Mouse (Mus musculus) stomach, postnatal 0 days (tissue): ENCODE measurements at regions not wholly inside any gene's neighbourhood (a gene's known extent, or its start where the extent isn't known, plus 50 kb on each side); places are given as distances from the start of the nearest gene placed in this dataset.

Experiments
- ATAC-seq: fragments of 200-750 bp; cut with Nextera tagmentation; 2 replicates; pipeline ENCODE4 v1.8.0; 2017; ENCODE audit not compliant: low FRiP score, low TSS enrichment
- DNase-seq: peaks from one replicate; pipeline ENCODE4 v3.0.0-alpha.2; 2016; ENCODE audit warnings: low spot score
- H3K27ac ChIP-seq: fragments of 300-500 bp; sonication (generic); replicated peaks from 2 replicates; pipeline ENCODE4 v1.5.1; 2014; ENCODE audit warnings: mild to moderate bottlenecking, control low read depth
- H3K27me3 ChIP-seq: fragments of 300-500 bp; sonication (generic); 2 replicates; pipeline ENCODE4 v1.6.1; 2014; ENCODE audit warnings: low read length; ENCODE audit not compliant: control insufficient read depth, insufficient read depth
- H3K36me3 ChIP-seq: fragments of 300-500 bp; sonication (generic); 2 replicates; pipeline ENCODE4 v1.6.1; 2014; ENCODE audit warnings: low read length, mixed read lengths; ENCODE audit not compliant: control insufficient read depth, insufficient read depth
- H3K4me1 ChIP-seq: fragments of 300-500 bp; sonication (generic); replicated peaks from 2 replicates; pipeline ENCODE4 v1.6.1; 2014; ENCODE audit warnings: antibody characterized with exemption; ENCODE audit not compliant: control insufficient read depth, insufficient read depth
- H3K4me2 ChIP-seq: fragments of 300-500 bp; sonication (generic); replicated peaks from 2 replicates; pipeline ENCODE4 v1.6.1; 2014; ENCODE audit warnings: low read depth, mild to moderate bottlenecking, control low read depth, moderate library complexity
- H3K4me3 ChIP-seq: fragments of 300-500 bp; sonication (generic); 2 replicates; pipeline ENCODE4 v1.5.1; 2014; ENCODE audit warnings: low read depth, low read length, control low read depth
- H3K9ac ChIP-seq: fragments of 300-500 bp; sonication (generic); 2 replicates; pipeline ENCODE4 v1.6.1; 2014; ENCODE audit warnings: mild to moderate bottlenecking, low read length, control low read depth, mixed read lengths
- H3K9me3 ChIP-seq: fragments of 300-500 bp; sonication (generic); 2 replicates; pipeline ENCODE4 v1.6.1; 2016; ENCODE audit warnings: low read length; ENCODE audit not compliant: control insufficient read depth
- CTCF ChIP-seq: IDR thresholded peaks from 2 replicates; pipeline ENCODE4 v1.5.1; 2016; ENCODE audit warnings: antibody characterized with exemption, low read depth, mild to moderate bottlenecking, moderate library complexity
- EP300 ChIP-seq: optimal IDR thresholded peaks from 2 replicates; pipeline ENCODE3; 2016; ENCODE audit warnings: antibody characterized with exemption
- WGBS: fragments of 180-500 bp; shearing (Covaris S2); extraction: QIAGEN DNeasy Blood & Tissue Kit; methylation state at CpG from one replicate; pipeline ENCODE4 v1.1.7; 2014; 5-methylcytosine and 5-hydroxymethylcytosine counted together

- TF ChIP-seq EP300 (no peak), CTCF (no peak)
- DNase-seq = no peak
- no peak for ATAC-seq
- Histone ChIP-seq H3K27me3 (no peaks in the 10 kb centered on the region), H3K36me3 (no peaks in the 10 kb centered on the region), H3K4me2 (no peak overlapping the region), H3K9ac (no peak overlapping the region), H3K4me3 (no peak overlapping the region), H3K27ac (no peak overlapping the region), H3K4me1 (no peaks in the 10 kb centered on the region), H3K9me3 (no peaks in the 10 kb centered on the region)
- WGBS = 56% methylated on average over 7 of the region's 7 CpGs
Observed at GRCm38 (mm10) chr7:36526148-36526547, 171.8 kb upstream of the Tshz3 start.

DNA sequence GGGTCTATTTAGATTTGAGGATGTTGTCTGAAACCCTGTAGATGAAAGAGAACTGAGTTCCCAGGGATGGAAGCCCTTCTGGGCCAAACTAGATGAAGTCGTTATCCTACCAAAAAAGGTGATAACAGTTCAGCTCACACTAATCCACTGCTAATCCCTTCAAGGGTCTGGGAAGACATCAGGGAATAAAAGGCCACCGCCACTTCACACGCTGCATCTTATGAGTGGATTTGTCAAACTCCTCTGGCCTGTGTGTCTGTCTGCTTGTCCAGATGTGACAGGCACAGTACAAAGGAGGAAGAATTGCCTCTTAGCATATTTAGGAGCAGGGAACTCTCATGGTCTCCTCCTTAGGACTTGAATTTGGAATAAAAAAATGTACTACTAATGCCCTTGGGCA, 171.2 kb upstream of the Tshz3 start:
- DNase-seq = no peak
- Histone ChIP-seq H3K4me2 (no peak overlapping the region), H3K4me3 (no peak overlapping the region), H3K9ac (no peak overlapping the region), H3K27ac (no peak overlapping the region), H3K27me3 (no peaks in the 10 kb centered on the region), H3K4me1 (no peaks in the 10 kb centered on the region), H3K9me3 (no peaks in the 10 kb centered on the region), H3K36me3 (no peaks in the 10 kb centered on the region)
- TF ChIP-seq CTCF (no peak), EP300 (no peak)
- no peak for ATAC-seq
- 65% methylated on average over 3 of the region's 3 CpGs for WGBS

- TF ChIP-seq CTCF (no peak), EP300 (no peak)
- ATAC-seq (no peak), DNase-seq (no peak)
- Histone ChIP-seq H3K4me1 (no peaks in the 10 kb centered on the region), H3K4me2 (no peak overlapping the region), H3K36me3 (no peaks in the 10 kb centered on the region), H3K27ac (no peak overlapping the region), H3K27me3 (no peaks in the 10 kb centered on the region), H3K4me3 (no peak overlapping the region), H3K9ac (no peak overlapping the region), H3K9me3 (no peaks in the 10 kb centered on the region)
- 55% methylated on average over 15 of the region's 15 CpGs for WGBS
Observed at GRCm38 (mm10) chr7:36529504-36530065, 168.3 kb upstream of the Tshz3 start.

DNA sequence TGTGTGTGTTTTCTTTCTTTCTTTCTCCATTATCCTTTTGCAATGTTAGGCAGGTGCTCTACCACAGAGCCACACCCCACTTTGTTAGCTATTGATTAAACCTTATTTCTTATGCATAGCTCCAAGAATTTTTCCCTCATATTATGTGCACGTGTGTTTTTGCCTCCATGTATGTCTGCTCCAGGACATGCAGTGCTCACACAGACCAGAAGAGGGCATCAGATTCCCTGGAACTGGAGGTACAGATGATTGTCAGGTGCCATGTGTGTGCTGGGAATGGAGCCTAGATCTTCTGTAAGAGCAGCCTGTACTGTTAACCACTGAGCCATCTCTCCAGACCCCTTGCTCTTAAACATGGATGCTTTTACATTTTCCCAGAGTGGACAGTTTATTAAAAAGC, 166.4 kb upstream of the Tshz3 start:
- 91% methylated on average over 1 of the region's 1 CpGs for WGBS
- TF ChIP-seq CTCF (peak; percentile 49), EP300 (no peak)
- H3K36me3 ChIP-seq = no peaks in the 10 kb centered on the region

GRCm38 (mm10) chr7:36538111-36538510, 159.8 kb upstream of the Tshz3 start:
- H3K4me3 ChIP-seq = no peak overlapping the region
- ATAC-seq (no peak), DNase-seq (no peak)
- WGBS = 80% methylated on average over 11 of the region's 11 CpGs
- no peaks in the 10 kb centered on the region for H3K27me3 ChIP-seq
- H3K9ac ChIP-seq = no peak overlapping the region
- H3K36me3 ChIP-seq = no peaks in the 10 kb centered on the region
- H3K9me3 ChIP-seq = no peaks in the 10 kb centered on the region
- TF ChIP-seq CTCF (no peak), EP300 (no peak)
- H3K4me2 ChIP-seq = no peak overlapping the region
- no peak overlapping the region for H3K27ac ChIP-seq
- no peaks in the 10 kb centered on the region for H3K4me1 ChIP-seq

More for the DNA sequence above, 166.4 kb upstream of the Tshz3 start:
- Histone ChIP-seq H3K4me1 (no peaks in the 10 kb centered on the region), H3K4me3 (no peak overlapping the region), H3K9ac (no peak overlapping the region), H3K9me3 (no peaks in the 10 kb centered on the region), H3K27ac (no peak overlapping the region), H3K27me3 (no peaks in the 10 kb centered on the region), H3K4me2 (no peak overlapping the region)
- no peak for ATAC-seq
- DNase-seq = no peak

GRCm38 (mm10) chr7:36548007-36548406, 149.9 kb upstream of the Tshz3 start:
- 36% methylated on average over 14 of the region's 14 CpGs for WGBS
- Histone ChIP-seq H3K9ac (no peak overlapping the region), H3K36me3 (no peaks in the 10 kb centered on the region), H3K27ac (no peak overlapping the region), H3K27me3 (no peaks in the 10 kb centered on the region), H3K4me2 (no peak overlapping the region), H3K9me3 (no peaks in the 10 kb centered on the region), H3K4me1 (no peaks in the 10 kb centered on the region), H3K4me3 (no peak overlapping the region)
- no peak for DNase-seq
- no peak for TF ChIP-seq CTCF
- TF ChIP-seq EP300 = no peak
- ATAC-seq = no peak
